Mouse (Mus musculus) left cerebral cortex, adult 2 months (tissue): ENCODE results near the gene Greb1. TPM values are rescaled to one million over a fixed set of nuclear protein-coding genes. Genes with fewer than 3 reads are reported as not detected.
A peak's percentile ranks its signal among the peaks of the same experiment; 100 is the strongest.

Source experiments
- DNase-seq, 2 experiments: peaks; one replicate each; pipeline ENCODE4 v3.0.0; 2021 to 2022; ENCODE audit warnings: low spot score in 2 of 2, mixed read lengths in 1 of 2; ENCODE audit errors: extremely low spot score in 1 of 2
- H3K27ac ChIP-seq: fragments of 200-600 bp; 2 replicates; pipeline ENCODE4 v1.8.1; 2022
- H3K4me3 ChIP-seq: fragments of 200-600 bp; 2 replicates; pipeline ENCODE4 v1.8.1; 2022
- CTCF ChIP-seq: fragments of 200-600 bp; IDR thresholded peaks from 2 replicates; pipeline ENCODE4 v1.8.1; 2022; ENCODE audit warnings: antibody characterized with exemption, mild to moderate bottlenecking, moderate library complexity
- intact Hi-C: fragments of 180-260 bp; cut with DNase I; formaldehyde crosslinking; loops from one replicate; pipeline ENCODE4 v1.15.1; 2025
- microRNA-seq, 2 experiments: library from miRNA; unstranded; fragments of <30 nt; microRNA quantifications; one replicate each; pipeline ENCODE4 v1.2.0; 2021
- total RNA-seq, 2 experiments: library from RNA; stranded (reverse); gene quantifications; 2 replicates each; pipeline ENCODE4 v1.2.3; 2021

Gene Greb1
- total RNA-seq, 2 experiments from 2014 or later, result 0.96 to 0.97 TPM

GRCm38 (mm10) chr12:16640075-16640474 lies 160.6 kb downstream of the Greb1 start:
- intact Hi-C loops, result no loop called here
- TF ChIP-seq CTCF, result no peak
- H3K27ac ChIP-seq, result no peak overlapping the region
- no peak overlapping the region for H3K4me3 ChIP-seq
- no peak for DNase-seq

- peak; percentile 49 for TF ChIP-seq CTCF
- no peak for DNase-seq
- Histone ChIP-seq H3K4me3 (no peak overlapping the region), H3K27ac (no peak overlapping the region)
- intact Hi-C loops, result loop anchor here (10.0 kb wide), 1 partner anchor 1104 kb away; no protein-coding TSS in a partner anchor
Observed at GRCm38 (mm10) chr12:16639078-16639771, 161.5 kb downstream of the Greb1 start.

- intact Hi-C loops, result loop anchor here (10.0 kb wide), 1 partner anchor 1101 kb away; no protein-coding TSS in a partner anchor
- DNase-seq, result no peak
- no peak for TF ChIP-seq CTCF
Observed at GRCm38 (mm10) chr12:16635816-16636215, 164.9 kb downstream of the Greb1 start.

GRCm38 (mm10) chr12:16634075-16634813 lies 166.4 kb downstream of the Greb1 start:
- peak; percentile 48 to 54 for DNase-seq
- intact Hi-C loops, result loop anchor here (1.0 to 10.0 kb wide), 2 partner anchors 65 to 1099 kb away; no protein-coding TSS in a partner anchor

More at GRCm38 (mm10) chr12:16635816-16636215, 164.9 kb downstream of the Greb1 start:
- H3K4me3 ChIP-seq, result no peak overlapping the region
- H3K27ac ChIP-seq, result no peak overlapping the region

GRCm38 (mm10) chr12:16633235-16633634 lies 167.5 kb downstream of the Greb1 start:
- Histone ChIP-seq H3K4me3 (no peak overlapping the region), H3K27ac (no peak overlapping the region)
- intact Hi-C loops, result loop anchor here (10.0 kb wide), 1 partner anchor 1098 kb away; no protein-coding TSS in a partner anchor
- no peak for DNase-seq
- TF ChIP-seq CTCF, result no peak

More at GRCm38 (mm10) chr12:16634075-16634813, 166.4 kb downstream of the Greb1 start:
- no peak overlapping the region for H3K4me3 ChIP-seq
- no peak overlapping the region for H3K27ac ChIP-seq
- peak; percentile 84 for TF ChIP-seq CTCF

GRCm38 (mm10) chr12:16631423-16631822 lies 169.3 kb downstream of the Greb1 start:
- no peak overlapping the region for H3K4me3 ChIP-seq
- no peak for DNase-seq
- no peak overlapping the region for H3K27ac ChIP-seq
- intact Hi-C loops, result loop anchor here (10.0 kb wide), 1 partner anchor 1097 kb away; no protein-coding TSS in a partner anchor
- no peak for TF ChIP-seq CTCF

- TF ChIP-seq CTCF, result no peak
- intact Hi-C loops, result loop anchor here (10.0 kb wide), 1 partner anchor 1096 kb away; no protein-coding TSS in a partner anchor
Observed at GRCm38 (mm10) chr12:16630866-16631185, 169.9 kb downstream of the Greb1 start.

GRCm38 (mm10) chr12:16630152-16630865 lies 170.4 kb downstream of the Greb1 start:
- intact Hi-C loops, result loop anchor here (10.0 kb wide), 1 partner anchor 1096 kb away; no protein-coding TSS in a partner anchor
- TF ChIP-seq CTCF, result no peak

More at GRCm38 (mm10) chr12:16630866-16631185, 169.9 kb downstream of the Greb1 start:
- Histone ChIP-seq H3K27ac (no peak overlapping the region), H3K4me3 (no peak overlapping the region)
- no peak for DNase-seq

More at GRCm38 (mm10) chr12:16630152-16630865, 170.4 kb downstream of the Greb1 start:
- H3K4me3 ChIP-seq, result no peak overlapping the region
- DNase-seq, result no peak
- H3K27ac ChIP-seq, result no peak overlapping the region

Small RNAs within 50 kb of the gene (microRNA-seq; reads per million reads assigned to microRNA genes)
- 0 reads per million in 2 experiments for gene Gm44305

Other genes with a start within 250 kb of the Greb1 start
- 10 to 100 TPM; 21.6 to 26.6 TPM for gene Lpin1, start 189.9 kb downstream of the Greb1 start, total RNA-seq
- 100 to 1,000 TPM; 135 to 155 TPM for gene Ntsr2, start 147.5 kb downstream of the Greb1 start, total RNA-seq
- gene E2f6, start 10.1 kb upstream of the Greb1 start, total RNA-seq, result 10 to 100 TPM; 38.1 to 45.8 TPM
- 100 to 1,000 TPM; 154 to 161 TPM for gene Rock2, start 94.0 kb upstream of the Greb1 start, total RNA-seq
- gene Pqlc3, start 199.5 kb upstream of the Greb1 start, total RNA-seq, result 1 to 10 TPM; 1.2 to 1.3 TPM
- 1 to 10 TPM in 1 of 2 experiments, under 1 TPM in 1; 0.57 to 1.1 TPM for gene 2410004P03Rik, start 210.8 kb upstream of the Greb1 start, total RNA-seq